Mouse (Mus musculus) bone marrow, adult 2 months (tissue): Measurements from ENCODE around the gene Alkbh4.

Experiments
- CTCF ChIP-seq: fragments of 200-500 bp; IDR thresholded peaks from 2 replicates; pipeline ENCODE4 v1.5.1; 2011; ENCODE audit warnings: low read length, control low read depth; ENCODE audit not compliant: control insufficient read depth, insufficient read depth
- POLR2A ChIP-seq: fragments of 200-500 bp; IDR thresholded peaks from 2 replicates; pipeline ENCODE4 v1.6.1; 2011; ENCODE audit warnings: low read depth, mild to moderate bottlenecking, control low read depth, low read length, borderline replicate concordance; ENCODE audit not compliant: control insufficient read depth

DNA sequence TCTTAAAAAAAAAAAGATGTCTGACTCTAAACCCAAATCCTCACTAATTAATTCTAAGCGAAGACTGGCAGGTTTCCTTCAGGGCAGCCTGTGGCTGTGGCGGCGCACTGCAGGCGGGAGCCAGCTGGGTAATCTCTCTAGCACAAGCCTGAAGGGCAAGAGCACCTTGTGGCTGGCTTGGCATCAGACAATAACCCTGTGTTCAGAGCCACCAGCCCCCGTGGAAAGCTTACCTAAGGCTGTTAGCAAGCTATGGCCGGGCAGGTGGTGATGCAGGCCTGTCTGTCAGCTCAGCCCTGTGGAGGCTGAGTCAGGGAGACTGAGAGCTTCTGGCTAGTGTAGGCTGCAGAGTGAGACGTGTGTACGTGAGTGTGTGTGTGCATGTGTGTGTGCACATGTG lies 29.3 kb downstream of the Alkbh4 start:
- TF ChIP-seq CTCF (no peak), POLR2A (no peak)
